Mouse (Mus musculus) layer of hippocampus, adult 11-12 months (tissue): ENCODE measurements around the gene Gtf2h3.
"Not testable (repeated sequence)": the region's sequence is repeated elsewhere in the genome, so short reads cannot be mapped to it uniquely, and the experiment has no call there.

Experiments
- DNase-seq: peaks from one replicate; pipeline ENCODE4 v3.0.0; 2022; ENCODE audit warnings: low spot score

The Gtf2h3 gene

GRCm38 (mm10) chr5:124571068-124571467, 7.9 kb upstream of the Gtf2h3 start:
- peak; percentile 74 for DNase-seq

GRCm38 (mm10) chr5:124575467-124575866, 3.5 kb upstream of the Gtf2h3 start:
- no peak for DNase-seq

- DNase-seq = peak; percentile 32
Observed at GRCm38 (mm10) chr5:124582515-124582914, 3.6 kb downstream of the Gtf2h3 start.

- DNase-seq = no peak
Observed at GRCm38 (mm10) chr5:124592768-124593167, 13.8 kb downstream of the Gtf2h3 start.

GRCm38 (mm10) chr5:124598224-124599174, 19.6 kb downstream of the Gtf2h3 start:
- peak; percentile 96 for DNase-seq

- not testable (repeated sequence) for DNase-seq
Observed at GRCm38 (mm10) chr5:124599726-124600125, 20.8 kb downstream of the Gtf2h3 start.

- peak; percentile 65 for DNase-seq
Observed at GRCm38 (mm10) chr5:124602349-124602748, 23.4 kb downstream of the Gtf2h3 start.

GRCm38 (mm10) chr5:124604296-124604695, 25.4 kb downstream of the Gtf2h3 start:
- no peak for DNase-seq

- DNase-seq = no peak
Observed at GRCm38 (mm10) chr5:124605041-124605622, 26.2 kb downstream of the Gtf2h3 start.

- DNase-seq = no peak
Observed at GRCm38 (mm10) chr5:124610965-124611364, 32.0 kb downstream of the Gtf2h3 start.

GRCm38 (mm10) chr5:124614709-124615108, 35.8 kb downstream of the Gtf2h3 start:
- DNase-seq = no peak

GRCm38 (mm10) chr5:124618711-124619110, 39.8 kb downstream of the Gtf2h3 start:
- no peak for DNase-seq

GRCm38 (mm10) chr5:124621362-124621761, 42.4 kb downstream of the Gtf2h3 start:
- peak; percentile 31 for DNase-seq

- peak; percentile 30 for DNase-seq
Observed at GRCm38 (mm10) chr5:124622890-124623289, 44.0 kb downstream of the Gtf2h3 start.

GRCm38 (mm10) chr5:124624291-124624690, 45.4 kb downstream of the Gtf2h3 start:
- no peak for DNase-seq

GRCm38 (mm10) chr5:124628448-124629363, 49.8 kb downstream of the Gtf2h3 start, which contains the start of gene Atp6v0a2:
Gene Atp6v0a2, plus strand, starts transcription at chr5:124628576.
- DNase-seq = peak; percentile 94

- no peak for DNase-seq
Observed at GRCm38 (mm10) chr5:124629641-124630040, 50.7 kb downstream of the Gtf2h3 start.

GRCm38 (mm10) chr5:124631685-124632084, 52.7 kb downstream of the Gtf2h3 start:
- DNase-seq = peak; percentile 37

- no peak for DNase-seq
Observed at GRCm38 (mm10) chr5:124632461-124632860, 53.5 kb downstream of the Gtf2h3 start.

GRCm38 (mm10) chr5:124633425-124633824, 54.5 kb downstream of the Gtf2h3 start:
- no peak for DNase-seq

- DNase-seq = not testable (repeated sequence)
Observed at GRCm38 (mm10) chr5:124635068-124635467, 56.1 kb downstream of the Gtf2h3 start.

- DNase-seq = no peak
Observed at GRCm38 (mm10) chr5:124636139-124636538, 57.2 kb downstream of the Gtf2h3 start.
